8 mouse cellular contexts compared by ENCODE assay signal in genomic region chr3:36474421-36474820, GRCm38 (mm10). TPM values are rescaled to one million over a fixed set of nuclear protein-coding genes. Genes with fewer than 3 reads are reported as not detected.
DNase-seq lines count a peak whose midpoint lies in the region; ATAC-seq lines count a peak whose summit lies in the region.

No protein-coding gene starts in this region.

- H3K9ac ChIP-seq in heart, embryonic 14.5 days (ENCODE audit: low read length): peak overlapping the region; percentile 93
- no peak overlapping the region for H3K9ac ChIP-seq in forebrain, embryonic 12.5 days
- no peak overlapping the region for H3K9ac ChIP-seq in liver, embryonic 15.5 days

- no peak for ATAC-seq in heart, embryonic 14.5 days (ENCODE audit: insufficient number of reproducible peaks, insufficient read depth, low FRiP score, low read depth)
- ATAC-seq in forebrain, embryonic 12.5 days (ENCODE audit: low FRiP score): no peak
- ATAC-seq in liver, embryonic 15.5 days (ENCODE audit: insufficient read depth): no peak

- 64% methylated on average over 5 of the region's 5 CpGs for WGBS in heart, embryonic 14.5 days
- WGBS in forebrain, embryonic 12.5 days: 77% methylated on average over 5 of the region's 5 CpGs
- 65% methylated on average over 5 of the region's 5 CpGs for WGBS in liver, embryonic 15.5 days (ENCODE audit: insufficient replicate concordance)

- no peaks in the 10 kb centered on the region for H3K9me3 ChIP-seq in heart, embryonic 14.5 days (ENCODE audit: control insufficient read depth, low read length)
- no peaks in the 10 kb centered on the region for H3K9me3 ChIP-seq in forebrain, embryonic 12.5 days
- H3K9me3 ChIP-seq in liver, embryonic 15.5 days (replicated peaks): no peaks in the 10 kb centered on the region

- H3K4me3 ChIP-seq in heart, embryonic 14.5 days (ENCODE audit: control insufficient read depth in 1 of 2, insufficient read depth in 1 of 2, low read depth in 1 of 2, low read length in 2 of 2): peak overlapping the region; percentile 86 to 91
- no peak overlapping the region for H3K4me3 ChIP-seq in forebrain, embryonic 12.5 days (replicated peaks)
- H3K4me3 ChIP-seq in liver, embryonic 15.5 days (replicated peaks): peak overlapping the region; percentile 64

- peak overlapping the region in 1 of 2 experiments; percentile 91; a peak in 1 of 4 replicates for H3K27ac ChIP-seq in heart, embryonic 14.5 days (replicated peaks in 1 of 2; ENCODE audit: control insufficient read depth in 1 of 2, insufficient read depth in 1 of 2, low read depth in 2 of 2, low read length in 2 of 2)
- no peak overlapping the region for H3K27ac ChIP-seq in forebrain, embryonic 12.5 days
- no peak overlapping the region for H3K27ac ChIP-seq in liver, embryonic 15.5 days (replicated peaks)

- peak overlapping the region; percentile 78 for H3K4me2 ChIP-seq in heart, embryonic 14.5 days (ENCODE audit: low read length)
- H3K4me2 ChIP-seq in forebrain, embryonic 12.5 days: peak overlapping the region; percentile 70
- H3K4me2 ChIP-seq in liver, embryonic 15.5 days: peak overlapping the region; percentile 90

- H3K36me3 ChIP-seq in heart, embryonic 14.5 days (ENCODE audit: control insufficient read depth, insufficient read depth, low read length): peaks cover 11% of the 10 kb centered on the region; the same call in 1 of the 2 replicates
- H3K36me3 ChIP-seq in forebrain, embryonic 12.5 days (replicated peaks): no peaks in the 10 kb centered on the region
- no peaks in the 10 kb centered on the region for H3K36me3 ChIP-seq in liver, embryonic 15.5 days (replicated peaks)

- H3K4me1 ChIP-seq in heart, embryonic 14.5 days (ENCODE audit: control insufficient read depth in 2 of 2, insufficient read depth in 2 of 2, low read length in 2 of 2): peaks cover 16 to 46% of the 10 kb centered on the region in 2 experiments
- H3K4me1 ChIP-seq in forebrain, embryonic 12.5 days: peaks cover 22% of the 10 kb centered on the region
- peaks cover 32% of the 10 kb centered on the region for H3K4me1 ChIP-seq in liver, embryonic 15.5 days (replicated peaks)

- no peaks in the 10 kb centered on the region for H3K27me3 ChIP-seq in heart, embryonic 14.5 days (ENCODE audit: control insufficient read depth, insufficient read depth, low read length)
- H3K27me3 ChIP-seq in forebrain, embryonic 12.5 days: no peaks in the 10 kb centered on the region; the same call in 1 of the 2 replicates
- no peaks in the 10 kb centered on the region; the same call in 1 of the 2 replicates for H3K27me3 ChIP-seq in liver, embryonic 15.5 days

- no peak for DNase-seq in heart, adult 8-10 months (ENCODE audit: low spot score)
- peak; percentile 9 for DNase-seq in A20 (ENCODE audit: low read depth, low spot score)
- no peak for DNase-seq in T-cell, adult 2 months (ENCODE audit: low spot score)
- no peak for DNase-seq in thymus, postnatal 14 days
- no peak for DNase-seq in cerebellum, postnatal 4 days (ENCODE audit: low spot score in 2 of 2)

RNA-seq across cellular contexts. Expression of gene Anxa5, which starts 1.3 kb away (rescaled TPM):
- polyA plus RNA-seq in heart, embryonic 14.5 days (2014; fragmentation: Nextera tagmentation; extraction: Ambion mirVana): 374 and 393 TPM in 2 replicates
- total RNA-seq in heart, adult 8-10 months (2022): 100 to 1,000 TPM; 107 to 114 (median 108) TPM
- polyA plus RNA-seq in forebrain, embryonic 12.5 days (2016; fragmentation: Nextera tagmentation; extraction: Ambion mirVana): 67.5 and 75.3 TPM in 2 replicates
- 76.1 and 91.9 TPM in 2 replicates for polyA plus RNA-seq in liver, embryonic 15.5 days (2015; fragmentation: Nextera tagmentation; extraction: Ambion mirVana)

RNA-seq across cellular contexts. Expression of gene 1810062G17Rik, which starts 1.3 kb away (rescaled TPM):
- 1.4 TPM in 2 replicates for polyA plus RNA-seq in heart, embryonic 14.5 days (2014; fragmentation: Nextera tagmentation; extraction: Ambion mirVana)
- under 1 TPM in 2 of 4 experiments, not detected in 2; 0.32 to 0.87 TPM for total RNA-seq in heart, adult 8-10 months (2022)
- polyA plus RNA-seq in forebrain, embryonic 12.5 days (2016; fragmentation: Nextera tagmentation; extraction: Ambion mirVana): 0.45 and 0.57 TPM in 2 replicates
- 1.1 and 1.2 TPM in 2 replicates for polyA plus RNA-seq in liver, embryonic 15.5 days (2015; fragmentation: Nextera tagmentation; extraction: Ambion mirVana)

RNA-seq across cellular contexts. Expression of gene Gm11549, which starts 47.2 kb away (rescaled TPM):
- polyA plus RNA-seq in heart, embryonic 14.5 days (2014; fragmentation: Nextera tagmentation; extraction: Ambion mirVana): 0.58 and 0.88 TPM in 2 replicates
- not detected for total RNA-seq in heart, adult 8-10 months (2022)
- polyA plus RNA-seq in forebrain, embryonic 12.5 days (2016; fragmentation: Nextera tagmentation; extraction: Ambion mirVana): 1.1 and 1.4 TPM in 2 replicates
- not detected in 2 replicates for polyA plus RNA-seq in liver, embryonic 15.5 days (2015; fragmentation: Nextera tagmentation; extraction: Ambion mirVana)
